ENCODE assay signal across 16 mouse cellular contexts in genomic region chr3:9460284-9460683, GRCm38 (mm10).
"Had no signal": no experiment of that assay in that cellular context is flagged by ENCODE, and none has a peak within 500 bp of the region (broad histone marks: within the 10 kb centered on the region; RNA-seq: fewer than 3 reads in every experiment).

No protein-coding gene starts in this region.

- H3K4me2 ChIP-seq: neural tube, embryonic 13.5 days; neural tube, embryonic 15.5 days; stomach, embryonic 15.5 days had no signal

- H3K9ac ChIP-seq: neural tube, embryonic 13.5 days; neural tube, embryonic 15.5 days; stomach, embryonic 15.5 days had no signal

- H3K4me1 ChIP-seq: neural tube, embryonic 15.5 days; stomach, embryonic 15.5 days had no signal

- H3K27me3 ChIP-seq: neural tube, embryonic 13.5 days; neural tube, embryonic 15.5 days; stomach, embryonic 15.5 days had no signal

- H3K9me3 ChIP-seq: neural tube, embryonic 13.5 days; neural tube, embryonic 15.5 days; stomach, embryonic 15.5 days had no signal

- H3K27ac ChIP-seq: neural tube, embryonic 13.5 days; neural tube, embryonic 15.5 days; stomach, embryonic 15.5 days; stomach, postnatal 0 days had no signal

- DNase-seq: retina, postnatal 1 day; right cerebral cortex, adult 18-20 months; right cerebral cortex, postnatal 14 days; right cerebral cortex, postnatal 25 days; right cerebral cortex, postnatal 4 days; spleen, adult 18-20 months; thymus, adult 18-20 months; thymus, adult 2 months; thymus, postnatal 14 days; thymus, postnatal 25 days; thymus, postnatal 36 days; thymus, postnatal 4 days had no signal

- H3K36me3 ChIP-seq: stomach, embryonic 15.5 days had no signal

- H3K4me3 ChIP-seq: neural tube, embryonic 13.5 days; neural tube, embryonic 15.5 days; stomach, embryonic 15.5 days had no signal
